Mouse (Mus musculus) retina, postnatal 7 days (tissue): Measurements from ENCODE around the gene Msi2.
A peak's percentile ranks its signal among the peaks of the same experiment; 100 is the strongest.

ENCODE experiments used
- DNase-seq: peaks from one replicate; pipeline ENCODE4 v3.0.0-alpha.2; 2012; ENCODE audit warnings: low read depth, low spot score

Msi2 gene

GRCm38 (mm10) chr11:88408305-88408704 is 310.0 kb downstream of the Msi2 start:
- DNase-seq, result no peak

DNA sequence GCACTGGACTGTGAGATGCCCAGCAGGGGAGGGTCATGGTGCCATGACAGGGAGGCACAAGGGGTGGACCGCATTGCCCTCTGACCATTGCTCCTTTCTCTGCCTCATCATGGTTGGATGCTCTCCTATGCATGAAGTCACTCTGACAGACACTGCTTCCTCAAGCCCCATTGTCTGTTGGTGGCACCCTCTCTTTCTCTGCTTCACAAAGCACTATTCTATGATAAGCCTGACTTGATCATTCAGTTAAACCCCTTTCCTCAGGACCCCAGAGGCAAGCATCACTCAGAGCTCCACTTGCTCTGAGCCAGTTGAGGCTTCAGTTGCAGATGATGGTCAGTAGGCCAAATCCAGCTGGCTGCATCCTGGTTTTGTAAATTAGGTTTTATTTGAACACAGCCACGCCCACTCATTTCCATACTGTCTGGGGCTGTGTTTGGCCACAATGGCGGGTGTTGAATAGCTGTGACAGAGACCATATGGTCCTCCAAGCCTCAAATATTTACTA is 311.9 kb downstream of the Msi2 start:
- no peak for DNase-seq

DNA sequence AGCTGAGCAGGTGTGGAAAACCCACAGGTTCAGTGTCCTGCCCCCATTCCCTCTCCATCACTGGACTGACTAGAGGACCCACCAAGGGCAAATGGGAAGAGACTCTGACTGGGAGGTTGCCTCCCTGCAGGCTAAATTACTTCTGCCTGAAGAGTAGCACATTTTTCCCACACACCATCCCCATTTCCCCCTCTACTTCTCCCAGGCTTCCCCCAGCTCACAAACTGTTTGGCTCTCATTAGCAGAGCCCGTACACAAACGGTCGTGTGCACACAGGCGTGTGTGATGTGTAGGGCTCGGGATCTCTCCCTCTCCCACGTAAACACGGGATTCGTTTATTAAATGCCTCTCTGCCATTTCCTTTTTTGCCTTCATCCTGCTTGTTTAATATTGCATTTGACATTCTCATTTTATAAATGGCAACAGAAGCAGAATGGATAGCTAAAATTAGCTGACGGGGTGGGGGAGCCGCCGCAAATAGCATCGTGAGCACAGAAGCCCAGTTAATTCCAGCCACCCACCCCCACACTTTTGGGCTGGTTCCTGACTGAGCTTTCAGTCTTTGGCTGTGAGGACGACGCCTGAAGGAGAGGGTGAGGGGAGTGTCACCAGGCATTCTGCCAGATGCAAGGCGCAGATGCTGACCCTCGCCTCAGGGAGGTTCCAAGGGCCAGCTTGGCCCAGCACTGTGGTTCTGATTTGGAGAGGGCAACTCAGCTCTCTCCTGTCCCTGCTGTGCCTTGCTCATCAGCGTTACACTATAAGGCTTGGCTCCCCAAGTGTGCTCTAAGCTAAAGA is 313.3 kb downstream of the Msi2 start:
- DNase-seq, result peak; percentile 34

GRCm38 (mm10) chr11:88404247-88404677 is 314.1 kb downstream of the Msi2 start:
- DNase-seq, result no peak

- no peak for DNase-seq
These were observed 316.0 kb downstream of the Msi2 start for GRCm38 (mm10) chr11:88402290-88402689.

GRCm38 (mm10) chr11:88401333-88401732 is 317.0 kb downstream of the Msi2 start:
- no peak for DNase-seq

- DNase-seq, result no peak
These were observed 317.4 kb downstream of the Msi2 start for GRCm38 (mm10) chr11:88400926-88401325.

DNA sequence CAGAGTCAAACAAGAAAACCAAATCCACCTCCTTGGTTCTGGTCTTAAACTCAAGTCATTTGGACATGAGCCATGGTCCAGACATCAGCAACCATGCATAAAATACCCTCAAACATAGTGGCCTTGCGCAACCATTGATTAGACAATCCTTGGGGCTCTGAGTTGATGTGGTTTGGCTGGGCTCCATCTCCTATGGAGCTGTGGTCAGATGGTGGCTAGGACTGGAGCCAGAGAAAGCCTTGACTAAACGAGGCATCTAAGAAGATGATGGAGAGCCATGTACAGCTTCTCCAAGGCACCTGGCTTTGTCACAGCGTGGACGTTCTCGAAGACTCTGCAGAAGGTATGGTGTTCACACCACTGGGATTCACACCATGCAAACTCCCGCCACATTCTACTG is 318.1 kb downstream of the Msi2 start:
- no peak for DNase-seq

DNA sequence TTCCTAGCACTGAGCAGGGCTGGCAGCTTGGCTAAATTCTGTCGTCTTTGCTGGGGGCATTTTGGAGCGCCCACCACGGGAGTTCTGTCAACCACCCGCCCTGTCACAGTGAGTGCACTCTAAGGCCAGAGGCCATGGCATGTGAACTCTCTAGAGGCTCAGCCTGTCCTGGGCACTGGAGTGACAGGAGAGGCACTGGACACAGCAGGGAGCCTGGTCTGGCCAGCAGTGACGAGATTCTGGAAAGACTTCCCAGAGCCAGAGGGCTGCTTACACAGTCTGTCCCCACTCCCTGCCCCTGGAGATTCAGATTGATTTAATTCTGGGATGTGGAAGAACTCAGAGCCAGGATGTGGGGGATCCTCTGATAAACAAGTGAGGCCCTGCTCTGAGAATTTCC is 318.9 kb downstream of the Msi2 start:
- DNase-seq, result no peak

GRCm38 (mm10) chr11:88399028-88399427 is 319.3 kb downstream of the Msi2 start:
- DNase-seq, result no peak

- no peak for DNase-seq
These were observed 323.0 kb downstream of the Msi2 start for GRCm38 (mm10) chr11:88395076-88395990.

DNA sequence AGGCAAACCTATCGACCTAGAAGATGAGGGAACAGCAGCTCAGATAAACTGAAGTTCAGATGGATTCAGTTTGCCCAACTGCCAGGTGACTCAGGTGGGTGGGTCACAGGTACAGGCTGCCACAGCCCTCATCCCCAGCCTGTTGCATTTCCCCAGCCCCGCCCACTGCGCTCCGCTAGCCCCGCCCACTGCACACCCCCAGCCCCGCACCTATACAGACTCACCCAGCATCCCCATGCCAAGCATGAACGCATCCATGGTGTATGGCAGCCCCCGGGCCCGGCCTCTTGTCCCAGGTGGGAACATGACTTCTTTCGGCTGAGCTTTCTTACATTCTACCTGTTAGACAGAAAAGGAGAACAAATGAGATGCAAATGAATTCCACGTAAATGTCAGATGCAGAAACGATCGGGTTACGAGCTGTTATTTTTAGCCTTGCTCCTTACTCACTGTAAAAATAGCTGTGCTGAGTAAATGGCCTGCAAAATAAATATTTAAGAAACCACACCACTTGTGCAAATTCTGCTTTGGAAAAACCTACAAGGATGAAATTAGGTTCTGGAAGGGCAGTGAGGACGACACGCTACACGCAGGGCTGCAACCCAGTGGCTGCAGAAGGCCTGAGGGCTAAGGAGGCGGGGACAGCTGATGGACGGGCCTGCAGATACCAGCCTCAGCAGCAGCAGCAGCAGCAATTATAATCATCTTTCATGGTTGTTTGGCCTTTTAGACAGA is 323.8 kb downstream of the Msi2 start:
- DNase-seq, result no peak

- DNase-seq, result no peak
These were observed 325.6 kb downstream of the Msi2 start for GRCm38 (mm10) chr11:88392715-88393114.

DNA sequence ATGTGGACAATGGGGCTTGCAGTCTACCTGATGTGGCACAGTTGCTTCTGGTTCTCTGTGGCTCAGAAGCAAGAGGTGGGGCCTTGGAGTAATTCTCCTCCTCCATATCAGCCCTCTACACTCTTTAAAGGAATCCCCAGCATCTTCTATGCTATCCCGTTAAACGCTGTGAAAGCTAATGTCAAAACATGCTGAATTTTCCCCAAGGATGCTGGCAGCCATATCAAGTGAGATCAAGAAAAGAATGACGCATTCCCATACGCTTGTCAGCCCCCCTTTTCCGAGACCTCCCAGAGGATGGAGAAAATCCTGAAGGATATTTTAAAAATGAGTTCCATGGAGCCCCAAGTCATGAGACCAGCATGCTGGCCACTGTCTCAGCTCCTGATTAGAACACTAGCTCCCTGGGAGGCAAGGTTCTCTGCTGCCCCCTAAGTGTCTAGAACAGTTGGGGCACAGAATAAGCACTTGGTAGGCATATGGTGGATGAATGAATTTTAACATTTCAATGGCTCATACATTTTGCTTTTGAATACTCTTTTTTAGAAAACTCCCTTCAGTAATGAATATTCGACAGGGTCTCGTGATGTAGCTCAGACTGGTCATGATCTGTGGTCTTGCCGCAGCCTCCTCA is 327.0 kb downstream of the Msi2 start:
- no peak for DNase-seq

- no peak for DNase-seq
These were observed 328.8 kb downstream of the Msi2 start for GRCm38 (mm10) chr11:88389530-88389929.

DNA sequence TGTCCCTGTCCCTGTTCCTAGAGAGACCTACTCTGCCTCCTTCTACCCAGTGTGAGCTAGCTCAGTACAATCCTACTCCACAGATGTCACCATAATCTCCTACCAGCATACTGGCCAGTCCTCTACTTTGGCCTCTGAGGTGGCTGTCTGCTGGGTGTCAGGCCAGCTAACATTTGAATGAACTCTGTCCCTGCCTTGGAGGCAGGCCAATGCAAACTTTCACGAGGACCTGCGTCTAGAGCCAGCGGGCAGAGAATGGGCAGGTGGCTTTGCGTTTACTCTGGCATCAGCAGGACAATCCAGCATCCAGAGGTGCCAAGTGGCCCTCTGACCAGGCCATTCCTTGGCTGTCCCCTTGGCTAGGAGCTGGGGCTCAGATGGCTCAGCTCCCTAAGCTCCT is 331.4 kb downstream of the Msi2 start:
- no peak for DNase-seq

DNA sequence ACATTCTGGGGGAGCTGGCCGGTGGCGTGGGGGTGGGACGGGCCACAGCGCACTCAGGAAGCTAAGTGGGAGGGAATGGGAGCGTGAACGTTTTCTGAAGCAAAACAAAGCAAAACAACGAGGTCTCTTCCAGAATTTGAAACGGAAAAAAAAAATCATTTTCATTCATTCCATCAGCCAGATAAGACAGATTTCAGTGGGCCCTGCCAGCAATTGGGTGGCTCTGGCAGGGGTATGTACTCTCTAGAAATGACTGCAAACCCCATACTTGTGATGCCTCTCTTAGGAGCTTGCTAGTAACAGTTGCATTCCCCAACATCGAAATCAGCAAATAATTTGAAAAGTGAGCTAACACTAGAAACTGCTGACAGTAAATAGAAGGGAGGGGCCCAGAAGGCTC is 335.9 kb downstream of the Msi2 start:
- DNase-seq, result no peak

- DNase-seq, result no peak
These were observed 337.0 kb downstream of the Msi2 start for GRCm38 (mm10) chr11:88381145-88381909.

DNA sequence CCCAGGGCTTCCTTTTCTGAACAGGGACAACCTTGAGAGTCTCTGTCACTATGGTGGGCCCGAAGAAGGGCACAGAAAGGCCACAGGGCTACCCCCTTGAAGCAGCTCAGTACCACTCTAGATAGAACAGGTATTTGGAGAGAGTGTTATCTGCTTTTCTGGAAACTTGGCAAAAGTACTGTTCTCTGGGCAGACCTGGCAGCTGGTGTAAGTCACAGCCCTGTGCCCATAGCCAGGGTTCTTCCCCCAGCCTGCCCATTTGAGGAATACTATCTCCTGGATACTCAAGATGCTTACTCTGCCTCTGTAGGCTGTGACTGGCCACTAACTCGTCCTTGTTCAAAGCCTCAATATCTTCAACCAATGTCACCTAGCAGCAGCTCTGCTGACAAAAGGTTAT is 338.7 kb downstream of the Msi2 start:
- no peak for DNase-seq

- DNase-seq, result peak; percentile 23
These were observed 339.5 kb downstream of the Msi2 start for GRCm38 (mm10) chr11:88378686-88379339.
